Mouse (Mus musculus): ENCODE measurements around the gene Gtf2h2.

DNA sequence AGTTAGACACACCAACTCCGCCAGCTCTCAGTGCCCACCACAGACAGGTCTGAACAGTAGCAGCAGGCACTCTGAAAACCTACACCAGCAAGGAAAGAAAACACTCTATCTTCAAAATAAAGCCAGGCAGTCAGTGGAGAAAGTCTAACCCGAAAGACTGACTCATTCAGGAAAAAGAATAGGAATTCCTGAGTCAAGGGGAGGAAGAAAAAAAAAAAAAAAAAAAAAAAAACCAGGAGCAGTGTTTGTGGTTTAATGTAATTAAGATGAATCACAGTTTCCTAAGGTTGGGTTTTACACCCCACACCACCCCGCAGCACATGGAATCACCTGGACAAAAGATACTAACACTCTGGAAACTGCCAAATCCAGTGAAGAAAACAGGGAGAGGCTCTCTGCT lies 43.8 kb upstream of the Gtf2h2 start:
- no peak for TF ChIP-seq CTCF (conservative IDR thresholded peaks at IDR 0.05; ENCODE audit: low read length)
- TF ChIP-seq NANOG (IDR thresholded peaks at IDR 0.05; ENCODE audit: borderline replicate concordance, low read length): no peak
- no peak for TF ChIP-seq POU5F1 (IDR thresholded peaks at IDR 0.05; ENCODE audit: borderline replicate concordance, low read length)

Data from E14TG2a.4 (cell line).